Mouse (Mus musculus): ENCODE results near the gene Slc25a31.

GRCm38 (mm10) chr3:40693960-40694359, 14.7 kb upstream of the Slc25a31 start:
- TF ChIP-seq CTCF (IDR thresholded peaks at IDR 0.05; ENCODE audit: control insufficient read depth, insufficient read depth, insufficient replicate concordance, low read depth, low read length) (no peak), POLR2A (IDR thresholded peaks at IDR 0.05; ENCODE audit: control insufficient read depth, low read depth, low read length) (no peak)
